Mouse (Mus musculus): ENCODE measurements at regions not wholly inside any gene's neighbourhood (a gene's known extent, or its start where the extent isn't known, plus 50 kb on each side); places are given as distances from the start of the nearest gene placed in this dataset.

- DNase-seq (ENCODE audit: low read depth, low spot score): no peak
- in situ Hi-C loops (cut with MboI; ENCODE audit: low sequenced_read_pairs in 2 of 2, unreplicated experiment in 2 of 2): no loop called here
- peaks cover 0 to 3% of the 10 kb centered on the region in 2 experiments; a peak in 1 of 4 replicates for H3K4me1 ChIP-seq (ENCODE audit: control insufficient read depth in 2 of 2, insufficient read depth in 2 of 2, low read length in 2 of 2, poor library complexity in 1 of 2)
Observed at GRCm38 (mm10) chr9:61242167-61242860, 129.9 kb upstream of the Tle3 start.

GRCm38 (mm10) chr9:61243289-61243688, 128.9 kb upstream of the Tle3 start:
- H3K4me3 ChIP-seq (ENCODE audit: insufficient read depth in 1 of 2, low read depth in 1 of 2, low read length in 2 of 2, poor library complexity in 1 of 2, severe bottlenecking in 1 of 2): no peak overlapping the region
- no peak overlapping the region for H3K9ac ChIP-seq (ENCODE audit: insufficient read depth, low read depth, low read length, poor library complexity, severe bottlenecking)
- H3K27ac ChIP-seq (ENCODE audit: insufficient read depth, low read depth, low read length, poor library complexity, severe bottlenecking): no peak overlapping the region
- peaks cover 0 to 3% of the 10 kb centered on the region in 2 experiments; a peak in 1 of 4 replicates for H3K4me1 ChIP-seq (ENCODE audit: control insufficient read depth in 2 of 2, insufficient read depth in 2 of 2, low read length in 2 of 2, poor library complexity in 1 of 2)
- DNase-seq (ENCODE audit: low read depth, low spot score): no peak
- TF ChIP-seq ZC3H11A (IDR thresholded peaks at IDR 0.05; ENCODE audit: borderline replicate concordance, low read depth, low read length) (no peak), MAFK (IDR thresholded peaks at IDR 0.05; ENCODE audit: insufficient read depth, low read depth, low read length) (no peak), HCFC1 (IDR thresholded peaks at IDR 0.05; ENCODE audit: borderline replicate concordance, insufficient read depth, low read length) (no peak), ZNF384 (IDR thresholded peaks at IDR 0.05; ENCODE audit: low read depth, low read length) (no peak), CHD2 (IDR thresholded peaks at IDR 0.05; ENCODE audit: low read depth, low read length) (no peak)
- H3K9me3 ChIP-seq (ENCODE audit: control insufficient read depth, insufficient read depth, low read depth, low read length): no peaks in the 10 kb centered on the region
- H3K36me3 ChIP-seq (ENCODE audit: control insufficient read depth, insufficient read depth, low read length, poor library complexity, severe bottlenecking): no peaks in the 10 kb centered on the region
- in situ Hi-C loops (cut with MboI; ENCODE audit: low sequenced_read_pairs in 2 of 2, unreplicated experiment in 2 of 2): no loop called here

More at GRCm38 (mm10) chr9:61242167-61242860, 129.9 kb upstream of the Tle3 start:
- Histone ChIP-seq H3K9ac (ENCODE audit: insufficient read depth, low read depth, low read length, poor library complexity, severe bottlenecking) (no peak overlapping the region), H3K36me3 (ENCODE audit: control insufficient read depth, insufficient read depth, low read length, poor library complexity, severe bottlenecking) (no peaks in the 10 kb centered on the region), H3K9me3 (ENCODE audit: control insufficient read depth, insufficient read depth, low read depth, low read length) (no peaks in the 10 kb centered on the region), H3K27ac (ENCODE audit: insufficient read depth, low read depth, low read length, poor library complexity, severe bottlenecking) (no peak overlapping the region), H3K4me3 (ENCODE audit: insufficient read depth in 1 of 2, low read depth in 1 of 2, low read length in 2 of 2, poor library complexity in 1 of 2, severe bottlenecking in 1 of 2) (no peak overlapping the region)
- TF ChIP-seq MAFK (IDR thresholded peaks at IDR 0.05; ENCODE audit: insufficient read depth, low read depth, low read length): no peak
- no peak for TF ChIP-seq HCFC1 (IDR thresholded peaks at IDR 0.05; ENCODE audit: borderline replicate concordance, insufficient read depth, low read length)
- no peak for TF ChIP-seq ZC3H11A (IDR thresholded peaks at IDR 0.05; ENCODE audit: borderline replicate concordance, low read depth, low read length)
- TF ChIP-seq ZNF384 (IDR thresholded peaks at IDR 0.05; ENCODE audit: low read depth, low read length): no peak
- TF ChIP-seq CHD2 (IDR thresholded peaks at IDR 0.05; ENCODE audit: low read depth, low read length): no peak

GRCm38 (mm10) chr9:61249691-61250425, 122.3 kb upstream of the Tle3 start:
- no peaks in the 10 kb centered on the region for H3K36me3 ChIP-seq (ENCODE audit: control insufficient read depth, insufficient read depth, low read length, poor library complexity, severe bottlenecking)
- H3K9ac ChIP-seq (ENCODE audit: insufficient read depth, low read depth, low read length, poor library complexity, severe bottlenecking): no peak overlapping the region
- H3K4me1 ChIP-seq (ENCODE audit: control insufficient read depth in 2 of 2, insufficient read depth in 2 of 2, low read length in 2 of 2, poor library complexity in 1 of 2): peaks cover 2% of the 10 kb centered on the region in 2 experiments; a peak in 1 of 4 replicates
- no peak for TF ChIP-seq ZNF384 (IDR thresholded peaks at IDR 0.05; ENCODE audit: low read depth, low read length)
- TF ChIP-seq ZC3H11A (IDR thresholded peaks at IDR 0.05; ENCODE audit: borderline replicate concordance, low read depth, low read length): no peak
- TF ChIP-seq HCFC1 (IDR thresholded peaks at IDR 0.05; ENCODE audit: borderline replicate concordance, insufficient read depth, low read length): no peak
- TF ChIP-seq MAFK (IDR thresholded peaks at IDR 0.05; ENCODE audit: insufficient read depth, low read depth, low read length): no peak
- no peak for TF ChIP-seq CHD2 (IDR thresholded peaks at IDR 0.05; ENCODE audit: low read depth, low read length)
- in situ Hi-C loops (cut with MboI; ENCODE audit: low sequenced_read_pairs in 2 of 2, unreplicated experiment in 2 of 2): no loop called here
- no peak for DNase-seq (ENCODE audit: low read depth, low spot score)
- no peak overlapping the region for H3K27ac ChIP-seq (ENCODE audit: insufficient read depth, low read depth, low read length, poor library complexity, severe bottlenecking)
- H3K4me3 ChIP-seq (ENCODE audit: insufficient read depth in 1 of 2, low read depth in 1 of 2, low read length in 2 of 2, poor library complexity in 1 of 2, severe bottlenecking in 1 of 2): no peak overlapping the region
- no peaks in the 10 kb centered on the region for H3K9me3 ChIP-seq (ENCODE audit: control insufficient read depth, insufficient read depth, low read depth, low read length)

GRCm38 (mm10) chr9:61251606-61252005, 120.6 kb upstream of the Tle3 start:
- Histone ChIP-seq H3K9ac (ENCODE audit: insufficient read depth, low read depth, low read length, poor library complexity, severe bottlenecking) (no peak overlapping the region), H3K9me3 (ENCODE audit: control insufficient read depth, insufficient read depth, low read depth, low read length) (no peaks in the 10 kb centered on the region), H3K4me1 (ENCODE audit: control insufficient read depth in 2 of 2, insufficient read depth in 2 of 2, low read length in 2 of 2, poor library complexity in 1 of 2) (peaks cover 2% of the 10 kb centered on the region in 2 experiments; a peak in 1 of 4 replicates), H3K36me3 (ENCODE audit: control insufficient read depth, insufficient read depth, low read length, poor library complexity, severe bottlenecking) (no peaks in the 10 kb centered on the region), H3K4me3 (ENCODE audit: insufficient read depth in 1 of 2, low read depth in 1 of 2, low read length in 2 of 2, poor library complexity in 1 of 2, severe bottlenecking in 1 of 2) (no peak overlapping the region), H3K27ac (ENCODE audit: insufficient read depth, low read depth, low read length, poor library complexity, severe bottlenecking) (no peak overlapping the region)
- in situ Hi-C loops (cut with MboI; ENCODE audit: low sequenced_read_pairs in 2 of 2, unreplicated experiment in 2 of 2): no loop called here
- DNase-seq (ENCODE audit: low read depth, low spot score): no peak
- TF ChIP-seq HCFC1 (IDR thresholded peaks at IDR 0.05; ENCODE audit: borderline replicate concordance, insufficient read depth, low read length) (no peak), ZNF384 (IDR thresholded peaks at IDR 0.05; ENCODE audit: low read depth, low read length) (no peak), ZC3H11A (IDR thresholded peaks at IDR 0.05; ENCODE audit: borderline replicate concordance, low read depth, low read length) (no peak), CHD2 (IDR thresholded peaks at IDR 0.05; ENCODE audit: low read depth, low read length) (no peak), MAFK (IDR thresholded peaks at IDR 0.05; ENCODE audit: insufficient read depth, low read depth, low read length) (no peak)

Measured in ES-E14 (cell line).